Mouse (Mus musculus) macrophage (primary cell): ENCODE data around the gene Gm11634. TPM values are rescaled to one million over a fixed set of nuclear protein-coding genes. Genes with fewer than 3 reads are reported as not detected.
A peak's percentile ranks its signal among the peaks of the same experiment; 100 is the strongest.

ENCODE experiments used
- H3K27ac ChIP-seq: fragments of 350-480 bp; formaldehyde crosslinking; 2 replicates; pipeline ENCODE4 v1.9.0; 2021
- H3K36me3 ChIP-seq: fragments of 350-480 bp; formaldehyde crosslinking; 2 replicates; pipeline ENCODE4 v1.9.0; 2021; ENCODE audit errors: inconsistent target
- H3K4me3 ChIP-seq: fragments of 350-480 bp; formaldehyde crosslinking; 2 replicates; pipeline ENCODE4 v1.9.0; 2021; ENCODE audit errors: inconsistent target
- H3K79me2 ChIP-seq: fragments of 350-480 bp; formaldehyde crosslinking; 2 replicates; pipeline ENCODE4 v1.9.0; 2021; ENCODE audit errors: inconsistent target
- WGBS: methylation state at CpG from one replicate; pipeline ENCODE4 v1.1.7; 2026; ENCODE audit warnings: inconsistent platforms; ENCODE audit not compliant: missing documents; 5-methylcytosine and 5-hydroxymethylcytosine counted together
- polyA plus RNA-seq: library from polyadenylated mRNA; stranded (reverse); fragments of 250-400 nt; gene quantifications from 3 replicates; pipeline ENCODE4 v1.2.4, GENCODE M21; 2018; ENCODE audit warnings: inconsistent platforms

Gene Gm11634
- polyA plus RNA-seq, 1 experiment from 2014 or later = not detected

- WGBS = 93% methylated on average over 7 of the region's 7 CpGs
- Histone ChIP-seq H3K4me3 (no peak overlapping the region), H3K27ac (no peak overlapping the region), H3K79me2 (peaks cover 68% of the 10 kb centered on the region), H3K36me3 (peaks cover 51% of the 10 kb centered on the region)
These were observed 42.5 kb downstream of the Gm11634 start for GRCm38 (mm10) chr11:101556541-101556940.

GRCm38 (mm10) chr11:101553354-101553930 is 45.6 kb downstream of the Gm11634 start:
- peaks cover 29% of the 10 kb centered on the region for H3K36me3 ChIP-seq
- peaks cover 85% of the 10 kb centered on the region for H3K79me2 ChIP-seq
- 0% methylated on average over 8 of the region's 8 CpGs for WGBS
- H3K4me3 ChIP-seq = peak overlapping the region; percentile 93
- peak overlapping the region; percentile 96 for H3K27ac ChIP-seq

DNA sequence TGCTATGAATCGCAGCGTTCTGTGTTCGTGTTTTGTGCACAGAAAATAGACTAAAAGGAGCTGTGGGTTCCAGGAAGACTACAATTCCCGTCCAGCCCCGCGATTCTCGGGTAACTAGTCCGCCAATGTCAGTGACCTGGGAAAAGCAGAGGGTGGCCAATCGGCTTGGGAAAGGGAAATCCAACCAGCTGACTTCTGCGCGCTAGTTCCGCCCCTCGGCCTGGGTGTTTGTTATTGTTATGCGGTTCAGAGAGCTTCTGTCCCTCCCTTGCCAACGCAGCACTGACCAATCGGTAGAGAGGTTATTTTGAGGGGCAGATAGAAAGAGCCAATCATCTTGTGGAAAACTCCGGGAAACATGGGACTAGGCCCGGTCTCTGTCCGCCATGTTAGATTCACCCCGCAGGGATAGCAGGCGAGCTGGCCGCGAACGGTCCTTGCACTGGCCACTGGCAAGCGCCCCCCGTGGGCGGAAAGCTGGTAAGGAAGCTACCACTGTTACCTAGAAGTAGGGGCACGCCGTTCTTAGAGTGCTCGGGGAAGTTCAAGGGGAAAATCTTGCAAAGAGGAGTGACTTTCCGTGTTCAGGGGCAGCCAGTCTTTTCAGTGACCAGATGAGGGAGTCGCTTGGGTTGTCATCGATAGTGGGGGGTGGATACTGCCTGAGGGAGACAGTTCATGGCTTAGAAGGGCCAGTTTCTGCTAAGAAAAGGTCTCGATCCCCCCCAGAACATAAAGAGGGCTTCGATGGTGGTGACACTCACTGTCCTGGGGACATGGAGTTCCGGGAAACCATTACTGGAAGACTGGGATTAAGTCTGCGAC is 46.4 kb downstream of the Gm11634 start:
- H3K79me2 ChIP-seq = peaks cover 85% of the 10 kb centered on the region
- H3K4me3 ChIP-seq = peak overlapping the region; percentile 93
- H3K27ac ChIP-seq = peak overlapping the region; percentile 96
- WGBS = under 1% methylated on average over 37 of the region's 37 CpGs
- peaks cover 22% of the 10 kb centered on the region for H3K36me3 ChIP-seq

DNA sequence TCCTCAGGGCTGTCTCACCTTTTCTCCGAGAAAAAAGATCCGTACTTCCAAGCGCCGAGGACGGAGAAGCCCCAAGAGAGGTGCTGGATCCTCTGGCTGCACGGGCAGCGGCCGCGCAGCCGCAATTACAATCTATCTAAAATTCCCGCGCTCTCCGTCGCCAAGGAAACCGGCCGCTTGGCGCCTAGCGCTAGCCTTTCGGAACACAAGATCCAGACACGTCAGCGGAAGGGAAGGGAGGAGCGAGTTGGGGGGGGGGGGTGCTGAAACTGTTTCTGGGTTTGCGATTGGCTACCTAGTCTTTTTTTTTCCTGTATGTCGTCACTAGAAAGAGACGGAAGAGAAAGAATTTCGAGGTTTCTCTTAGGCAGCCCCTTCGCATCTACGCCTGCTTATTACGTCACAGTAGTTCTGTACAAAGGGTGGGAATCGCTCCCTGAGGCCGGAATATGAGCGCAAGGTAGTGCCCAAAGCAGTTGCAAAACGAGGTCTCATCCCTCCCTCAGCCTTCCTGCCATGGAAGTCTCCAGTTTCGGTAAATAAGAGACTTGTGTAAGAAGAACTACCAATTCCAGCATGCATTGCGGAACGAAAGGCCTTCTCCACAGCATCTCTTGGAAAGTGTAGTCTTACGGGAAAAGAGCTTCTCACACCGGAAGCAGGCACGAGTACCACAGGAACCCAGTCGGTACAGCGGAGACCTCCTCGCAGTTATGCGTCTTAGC is 47.1 kb downstream of the Gm11634 start, which contains the start of the genes Brca1 and Nbr1:
Gene Brca1, minus strand, starts transcription at position 205 of the 725 bp plus-strand sequence.
Gene Nbr1, plus strand, starts transcription at position 399 of the 725 bp plus-strand sequence.
- peak within 1 kb of the TSS; percentile 96 for H3K27ac ChIP-seq
- WGBS = under 1% methylated on average over 37 of the region's 43 CpGs

DNA sequence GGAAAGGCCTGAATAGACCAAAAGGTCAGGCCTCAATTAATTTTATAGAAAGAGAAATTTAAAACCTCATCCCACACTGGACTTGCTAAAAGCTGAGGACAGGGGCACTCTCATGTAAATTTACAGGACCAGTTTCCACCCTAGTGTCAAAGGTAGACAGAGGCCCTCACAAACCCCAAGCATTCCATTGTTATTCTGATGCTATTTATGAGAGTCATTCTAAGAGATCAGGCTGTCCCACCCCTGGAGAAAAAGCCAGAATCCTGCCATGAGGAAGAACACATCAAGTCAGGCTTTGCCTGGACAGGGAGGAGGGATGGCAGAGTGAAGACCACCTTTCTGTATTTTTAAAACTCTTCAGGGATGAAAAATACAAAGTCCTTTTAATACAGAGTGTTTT is 50.5 kb downstream of the Gm11634 start:
- H3K79me2 ChIP-seq = peaks cover 72% of the 10 kb centered on the region
- no peaks in the 10 kb centered on the region for H3K36me3 ChIP-seq
- no peak overlapping the region for H3K27ac ChIP-seq
- no peak overlapping the region for H3K4me3 ChIP-seq

More for the DNA sequence above, 47.1 kb downstream of the Gm11634 start, which contains the start of the genes Brca1 and Nbr1:
- H3K79me2 ChIP-seq = peaks cover 84% of the 10 kb centered on the region
- peak within 1 kb of the TSS; percentile 93 for H3K4me3 ChIP-seq
- H3K36me3 ChIP-seq = peaks cover 15% of the 10 kb centered on the region

- Histone ChIP-seq H3K79me2 (peaks cover 55% of the 10 kb centered on the region), H3K4me3 (no peak overlapping the region), H3K36me3 (no peaks in the 10 kb centered on the region), H3K27ac (peak overlapping the region; percentile 46)
- WGBS = 78% methylated on average over 1 of the region's 1 CpGs
These were observed 54.9 kb downstream of the Gm11634 start for GRCm38 (mm10) chr11:101544132-101544531.

Other genes with a start within 250 kb of the Gm11634 start
- gene G6pc, start 231.7 kb downstream of the Gm11634 start, polyA plus RNA-seq = not detected in 3 replicates
- gene Aarsd1, start 181.6 kb downstream of the Gm11634 start, polyA plus RNA-seq = 11.0 to 28.5 TPM (median 12.0 TPM) in 3 replicates
- 0.82 to 2.1 TPM in 2 of 3 replicates, not detected in the other for gene Gm27029, start 174.5 kb downstream of the Gm11634 start, polyA plus RNA-seq
- gene Rundc1, start 174.2 kb downstream of the Gm11634 start, polyA plus RNA-seq = 7.5 to 12.0 TPM (median 11.5 TPM) in 3 replicates
- gene Ptges3l, start 173.9 kb downstream of the Gm11634 start, polyA plus RNA-seq = 1.6 to 5.3 TPM in 2 of 3 replicates, not detected in the other
- gene Rpl27, start 157.0 kb downstream of the Gm11634 start, polyA plus RNA-seq = 158 to 680 TPM (median 569 TPM) in 3 replicates
- gene Ifi35, start 150.8 kb downstream of the Gm11634 start, polyA plus RNA-seq = 24.9 to 84.0 TPM (median 72.4 TPM) in 3 replicates
- 4.7 to 7.4 TPM (median 6.7 TPM) in 3 replicates for gene Rnd2, start 134.3 kb downstream of the Gm11634 start, polyA plus RNA-seq
- 611 to 709 TPM (median 617 TPM) in 3 replicates for gene Vat1, start 133.0 kb downstream of the Gm11634 start, polyA plus RNA-seq
- gene Brca1, start 47.3 kb downstream of the Gm11634 start, polyA plus RNA-seq = 0.61 to 7.7 TPM (median 2.1 TPM) in 3 replicates
- gene Nbr1, start 47.1 kb downstream of the Gm11634 start, polyA plus RNA-seq = 57.2 to 95.2 TPM (median 88.0 TPM) in 3 replicates
- 374 to 580 TPM (median 389 TPM) in 3 replicates for gene Tmem106a, start 17.0 kb downstream of the Gm11634 start, polyA plus RNA-seq
- 3.7 to 12.9 TPM (median 6.8 TPM) in 3 replicates for gene Rdm1, start 27.9 kb upstream of the Gm11634 start, polyA plus RNA-seq
- 1.9 to 2.8 TPM (median 2.1 TPM) in 3 replicates for gene Arl4d, start 66.3 kb upstream of the Gm11634 start, polyA plus RNA-seq
- 21.4 to 28.8 TPM (median 28.5 TPM) in 3 replicates for gene Dhx8, start 133.7 kb upstream of the Gm11634 start, polyA plus RNA-seq
- 0.10 TPM in 1 of 3 replicates, not detected in the others for gene Etv4, start 186.1 kb upstream of the Gm11634 start, polyA plus RNA-seq